Mouse (Mus musculus): Measurements from ENCODE around the gene Slc35g3.

DNA sequence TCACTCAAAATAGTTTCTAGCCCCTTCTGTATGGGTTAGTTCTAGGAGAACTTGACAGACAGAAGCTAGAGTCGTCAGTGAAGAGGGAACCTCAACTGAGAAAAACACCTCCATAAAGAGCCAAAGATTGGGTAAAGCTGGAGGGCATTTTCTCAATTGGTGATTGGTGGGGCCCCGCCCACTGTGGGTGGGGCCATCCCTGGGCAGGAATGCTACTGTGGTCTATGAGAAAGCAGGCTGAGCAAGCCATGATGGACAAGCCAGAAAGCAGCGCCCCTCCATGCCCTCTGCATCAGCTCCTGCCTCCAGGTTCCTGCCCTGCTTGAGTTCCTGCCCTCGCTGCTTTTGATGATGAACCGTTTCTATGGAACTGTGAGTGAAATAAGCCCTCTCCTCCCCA lies 35.8 kb downstream of the Slc35g3 start:
- TF ChIP-seq CTCF (IDR thresholded peaks at IDR 0.05; ENCODE audit: low read depth, low read length) = no peak
- no peak for TF ChIP-seq POLR2A (IDR thresholded peaks at IDR 0.05; ENCODE audit: extremely low read depth, insufficient read depth, low read length)
